Mouse (Mus musculus) neutrophil, adult 5-6 weeks (primary cell): ENCODE measurements at regions not wholly inside any gene's neighbourhood (a gene's known extent, or its start where the extent isn't known, plus 50 kb on each side); places are given as distances from the start of the nearest gene placed in this dataset.
"Not testable (repeated sequence)": the region's sequence is repeated elsewhere in the genome, so short reads cannot be mapped to it uniquely, and the experiment has no call there.

ENCODE experiments used
- ATAC-seq: fragments of 151-379, 151-347 bp; 2 replicates; pipeline ENCODE4 v1.8.0; 2017; ENCODE audit warnings: mild to moderate bottlenecking, moderate TSS enrichment; ENCODE audit not compliant: insufficient number of reproducible peaks, poor library complexity, low FRiP score, severe bottlenecking; ENCODE audit errors: extremely low read depth

- no peak for ATAC-seq
Observed at GRCm38 (mm10) chr12:92915203-92915602, 1066.2 kb upstream of the Sel1l start.

DNA sequence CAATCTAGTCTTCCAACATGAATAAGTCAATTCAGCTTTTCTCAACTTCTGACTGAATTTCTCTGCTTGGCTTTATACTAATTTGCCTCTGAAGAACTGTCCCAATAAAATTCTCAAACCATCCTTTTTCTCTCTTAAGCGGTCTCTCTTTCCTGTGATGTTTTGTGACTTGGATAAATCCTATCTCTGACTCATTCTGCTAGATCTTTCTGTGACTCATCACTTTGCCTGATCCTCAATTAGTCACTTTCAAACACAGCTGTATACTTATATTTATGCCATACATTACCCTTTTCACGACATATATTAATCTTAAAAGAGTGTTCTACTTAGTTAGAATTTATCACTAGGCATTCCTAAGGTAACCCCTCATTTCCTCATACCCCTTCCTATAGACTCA lies 1055.4 kb upstream of the Sel1l start:
- no peak for ATAC-seq

GRCm38 (mm10) chr12:92892315-92892714 lies 1043.4 kb upstream of the Sel1l start:
- ATAC-seq: no peak

GRCm38 (mm10) chr12:92891663-92892062 lies 1042.7 kb upstream of the Sel1l start:
- peak; percentile 30; the same call in 1 of the 2 replicates for ATAC-seq

DNA sequence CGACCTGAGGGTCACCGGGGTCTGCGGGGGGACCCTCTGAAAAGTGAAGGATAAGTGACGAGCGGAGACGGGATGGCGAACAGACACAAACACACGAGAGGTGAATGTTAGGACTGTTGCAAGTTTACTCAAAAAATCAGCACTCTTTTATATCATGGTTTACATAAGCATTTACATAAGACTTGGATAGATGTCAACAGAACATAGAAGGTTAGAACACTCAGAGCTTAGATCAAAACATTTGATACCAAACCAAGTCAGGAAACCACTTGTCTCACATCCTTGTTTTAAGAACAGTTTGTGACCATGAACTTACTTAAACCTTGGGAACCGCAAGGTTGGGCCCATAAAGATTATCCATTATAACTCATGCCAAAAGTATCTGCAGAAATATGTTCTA lies 1042.2 kb upstream of the Sel1l start:
- ATAC-seq: not testable (repeated sequence)

- ATAC-seq: no peak
Observed at GRCm38 (mm10) chr12:92887747-92888146, 1038.8 kb upstream of the Sel1l start.

GRCm38 (mm10) chr12:92886394-92887075 lies 1037.6 kb upstream of the Sel1l start:
- ATAC-seq: not testable (repeated sequence)

- peak; percentile 27; the same call in 1 of the 2 replicates for ATAC-seq
Observed at GRCm38 (mm10) chr12:92884014-92884413, 1035.1 kb upstream of the Sel1l start.

- ATAC-seq: not testable (repeated sequence)
Observed at GRCm38 (mm10) chr12:92883091-92883490, 1034.1 kb upstream of the Sel1l start.

GRCm38 (mm10) chr12:92882540-92882939 lies 1033.6 kb upstream of the Sel1l start:
- ATAC-seq: not testable (repeated sequence)

DNA sequence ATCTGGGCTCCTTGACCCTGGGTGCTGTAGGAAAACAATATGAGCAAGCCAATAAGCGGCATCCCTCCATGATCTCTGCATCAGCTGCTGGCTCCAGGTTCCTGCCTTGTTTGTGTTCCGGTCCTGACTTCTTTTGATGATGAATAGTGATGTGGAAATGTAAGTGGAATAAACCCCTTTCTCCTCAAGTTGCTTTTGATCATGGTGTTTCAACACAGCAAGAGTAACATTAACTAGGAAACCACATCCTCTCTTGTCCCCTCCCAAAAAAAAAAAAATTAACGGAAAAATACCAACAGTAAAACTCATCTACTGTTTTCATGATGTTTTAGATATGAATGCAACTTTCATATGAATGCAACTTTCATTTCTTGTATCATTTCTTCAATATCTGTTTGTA lies 1024.6 kb upstream of the Sel1l start:
- no peak for ATAC-seq

- no peak for ATAC-seq
Observed at GRCm38 (mm10) chr12:92869336-92869735, 1020.4 kb upstream of the Sel1l start.

- 0 out of 2 replicates have a peak, but pooled peaks have one; percentile 36 for ATAC-seq
Observed at GRCm38 (mm10) chr12:92823090-92823786, 974.3 kb upstream of the Sel1l start.

- no peak for ATAC-seq
Observed at GRCm38 (mm10) chr12:92818610-92819009, 969.7 kb upstream of the Sel1l start.

DNA sequence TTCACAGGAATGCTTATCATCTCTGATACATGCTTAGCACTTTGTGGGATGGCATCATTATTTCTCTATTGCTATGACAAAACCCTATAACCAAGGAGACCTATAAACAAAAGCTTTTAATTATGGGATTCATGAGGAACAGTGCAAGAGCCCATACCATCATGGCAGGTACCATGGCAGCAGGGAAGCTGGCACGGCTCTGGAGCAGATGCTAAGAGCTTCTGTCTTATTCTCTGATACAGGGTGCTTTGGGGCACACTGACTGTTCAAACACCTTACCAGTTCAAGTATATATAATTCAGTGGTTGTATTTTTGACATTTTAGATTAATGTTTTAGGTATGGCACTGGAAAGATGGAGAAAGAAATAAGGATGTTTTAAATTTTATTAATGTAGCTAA lies 952.2 kb upstream of the Sel1l start:
- no peak for ATAC-seq

DNA sequence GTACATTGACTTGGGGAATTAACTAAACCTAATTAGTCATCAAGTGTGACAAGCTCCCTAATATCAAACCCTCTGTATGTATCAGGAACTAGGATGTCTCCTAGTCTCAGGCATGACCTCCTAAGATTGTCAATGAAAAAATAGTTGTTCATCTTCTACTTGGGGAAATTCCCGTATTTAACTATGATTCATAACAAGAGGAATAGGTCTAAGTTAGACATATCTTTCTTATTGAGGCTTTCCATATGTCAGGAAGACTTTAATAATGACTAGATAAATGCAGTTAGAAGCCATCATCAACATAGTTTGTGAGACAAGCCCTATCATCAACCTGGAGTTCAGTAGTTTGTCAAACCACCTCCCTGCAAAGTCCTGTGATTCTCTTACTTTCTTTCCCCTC lies 934.4 kb upstream of the Sel1l start:
- ATAC-seq: no peak

GRCm38 (mm10) chr12:92779695-92780292 lies 930.8 kb upstream of the Sel1l start:
- no peak for ATAC-seq

DNA sequence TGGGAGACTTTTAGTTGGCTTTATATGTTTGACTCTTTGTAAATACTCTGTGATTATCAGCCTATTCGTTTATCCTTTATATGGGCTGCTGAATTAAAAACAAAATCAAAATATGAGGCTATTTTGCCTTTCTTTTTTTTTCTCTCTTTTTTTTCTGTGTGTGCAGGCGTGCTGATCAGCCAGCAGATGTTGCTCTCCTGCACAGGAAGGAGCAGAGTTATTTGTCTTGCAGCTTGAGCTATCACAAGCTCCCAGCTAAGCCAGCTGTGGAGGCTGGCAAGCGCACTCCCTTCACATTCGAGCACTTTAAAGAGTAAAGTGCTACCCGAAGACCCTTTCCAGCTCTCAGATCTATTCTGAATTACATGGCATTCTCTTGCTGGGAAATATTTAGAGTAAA lies 926.7 kb upstream of the Sel1l start:
- ATAC-seq: no peak

DNA sequence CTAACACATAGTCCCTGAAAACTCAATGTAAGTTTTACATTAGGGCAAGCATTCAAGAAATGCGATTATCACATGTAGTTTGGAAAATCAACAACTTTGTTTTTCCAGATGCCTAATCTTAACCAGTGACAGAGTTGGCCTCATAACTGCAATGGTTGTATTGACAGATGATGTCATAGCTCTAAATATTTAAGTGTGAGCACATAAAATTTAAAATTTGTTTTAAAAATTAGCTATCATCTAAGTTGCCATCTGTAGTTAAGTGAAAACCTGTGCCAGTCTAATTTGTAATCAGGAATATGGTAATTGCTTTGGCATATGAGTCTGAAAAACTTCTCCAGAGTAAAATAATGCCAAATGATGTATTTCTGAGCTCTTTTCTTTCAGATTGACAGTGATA lies 899.6 kb upstream of the Sel1l start:
- no peak for ATAC-seq

- peak; percentile 48; the same call in 1 of the 2 replicates for ATAC-seq
Observed at GRCm38 (mm10) chr12:92740818-92741217, 891.9 kb upstream of the Sel1l start.
